Mouse (Mus musculus) bone marrow macrophage, adult 2 months (primary cell): ENCODE measurements around the gene Gm9958. TPM values are rescaled to one million over a fixed set of nuclear protein-coding genes. Genes with fewer than 3 reads are reported as not detected.

ENCODE experiments used
- H3K27ac ChIP-seq: 2 replicates; pipeline ENCODE4 v1.5.1; 2012; ENCODE audit warnings: low read depth, low read length; ENCODE audit not compliant: insufficient read depth
- H3K4me1 ChIP-seq: 2 replicates; pipeline ENCODE4 v1.6.1; 2012; ENCODE audit warnings: low read length; ENCODE audit not compliant: control insufficient read depth, insufficient read depth
- H3K4me3 ChIP-seq: 2 replicates; pipeline ENCODE4 v1.5.1; 2012; ENCODE audit warnings: mild to moderate bottlenecking, low read length, moderate library complexity; ENCODE audit not compliant: insufficient read depth
- CTCF ChIP-seq: IDR thresholded peaks from 2 replicates; pipeline ENCODE4 v1.5.1; 2012; ENCODE audit warnings: low read depth, mild to moderate bottlenecking, low read length, moderate library complexity
- POLR2A ChIP-seq: IDR thresholded peaks from 2 replicates; pipeline ENCODE4 v1.6.1; 2012; ENCODE audit warnings: mild to moderate bottlenecking, low read depth, low read length, borderline replicate concordance
- polyA plus RNA-seq: library from polyadenylated mRNA; stranded (reverse); fragments of >200 nt; gene quantifications from 2 replicates; pipeline ENCODE4 v1.2.4, GENCODE M21; 2012; ENCODE audit not compliant: missing spikeins, insufficient read depth, insufficient read length

The Gm9958 gene
- polyA plus RNA-seq, 1 experiment: 3.4 TPM

DNA sequence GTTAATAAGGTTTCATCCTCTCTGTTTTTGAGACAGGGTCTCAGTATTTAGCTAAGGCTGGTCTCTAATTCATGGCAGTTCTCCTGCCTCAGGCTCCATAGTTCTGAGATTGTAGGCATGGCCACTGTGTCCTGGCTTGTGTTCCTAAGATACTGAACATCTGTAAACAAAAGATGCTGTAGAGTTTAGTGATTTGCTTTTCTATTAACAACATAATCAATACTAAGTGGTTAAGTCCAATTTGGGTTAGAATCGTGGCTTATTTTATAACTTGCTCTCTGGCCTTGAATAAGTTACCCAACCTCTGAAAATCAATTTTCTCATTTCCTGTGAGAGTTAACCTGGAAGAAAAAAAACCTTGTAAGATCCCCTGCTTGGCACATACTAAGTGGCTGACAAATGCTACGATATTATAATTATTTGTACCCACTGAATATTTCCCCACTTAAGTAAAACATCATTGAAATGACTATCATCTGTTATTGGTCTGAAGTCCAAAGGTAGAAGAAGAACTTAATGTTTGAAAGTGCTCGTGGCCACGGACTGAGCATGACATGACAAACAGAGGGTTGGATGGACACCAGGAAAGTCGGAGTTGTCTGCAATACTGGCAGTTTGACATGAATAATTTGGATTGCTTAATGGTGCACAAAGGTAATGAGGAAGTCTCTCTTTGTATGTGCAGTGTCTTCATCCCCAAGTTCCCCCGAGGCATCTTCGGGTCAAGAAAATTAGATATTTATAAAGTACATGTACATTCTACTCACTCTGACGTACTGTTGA is 47.3 kb downstream of the Gm9958 start:
- no peak overlapping the region for H3K27ac ChIP-seq
- no peak for TF ChIP-seq CTCF

DNA sequence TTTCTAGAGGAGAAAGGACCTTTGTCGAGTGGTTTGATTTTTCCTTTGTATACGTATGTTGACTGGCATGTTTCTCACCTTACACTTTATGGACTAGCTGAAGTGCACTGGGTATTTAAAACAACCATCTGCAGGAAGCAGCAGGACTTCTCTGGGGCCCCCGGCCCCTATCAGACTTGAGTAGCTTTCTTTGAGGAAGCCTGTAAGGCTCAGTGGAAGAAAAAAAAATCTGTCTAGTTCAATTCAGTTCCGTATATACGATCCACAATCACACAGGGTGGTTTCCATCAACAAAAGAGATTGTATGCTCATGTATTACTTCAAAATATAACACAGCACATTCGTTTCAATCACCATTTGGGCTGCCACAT is 47.9 kb downstream of the Gm9958 start:
- Histone ChIP-seq H3K27ac (no peak overlapping the region), H3K4me3 (no peak overlapping the region), H3K4me1 (peaks cover 13% of the 10 kb centered on the region)
- TF ChIP-seq CTCF: no peak
- no peak for TF ChIP-seq POLR2A

More for the DNA sequence above, 47.3 kb downstream of the Gm9958 start:
- no peak overlapping the region for H3K4me3 ChIP-seq
- H3K4me1 ChIP-seq: peaks cover 13% of the 10 kb centered on the region

Other genes with a start within 250 kb of the Gm9958 start
- 8.6 and 9.9 TPM in 2 replicates for gene Cox18, start 143.2 kb upstream of the Gm9958 start, polyA plus RNA-seq
- 39.2 and 40.0 TPM in 2 replicates for gene Ankrd17, start 627 bp upstream of the Gm9958 start, polyA plus RNA-seq
- gene Alb, start 93.7 kb downstream of the Gm9958 start, polyA plus RNA-seq: not detected in 2 replicates
- gene Afp, start 123.5 kb downstream of the Gm9958 start, polyA plus RNA-seq: 1.6 and 3.9 TPM in 2 replicates
- not detected in 2 replicates for gene Afm, start 151.7 kb downstream of the Gm9958 start, polyA plus RNA-seq
- not detected in 2 replicates for gene 5830473C10Rik, start 193.9 kb downstream of the Gm9958 start, polyA plus RNA-seq